Mouse (Mus musculus) embryonic fibroblast, embryonic 13.5 days (primary cell): ENCODE measurements around the gene Coa3.

Experiments
- CTCF ChIP-seq: IDR thresholded peaks from 2 replicates; pipeline ENCODE4 v1.5.1; 2011; ENCODE audit warnings: mild to moderate bottlenecking, control low read depth, low read length, moderate library complexity, borderline replicate concordance; ENCODE audit not compliant: insufficient read depth
- POLR2A ChIP-seq: IDR thresholded peaks from 2 replicates; pipeline ENCODE4 v1.6.1; 2011; ENCODE audit warnings: low read depth, mild to moderate bottlenecking, control low read depth, low read length, moderate library complexity

GRCm38 (mm10) chr11:101278223-101279192, at the start of gene Coa3, which contains the start of gene Cntd1:
- TF ChIP-seq POLR2A, result peak; percentile 88
- TF ChIP-seq CTCF, result no peak
